Mouse (Mus musculus) liver, postnatal 0 days (tissue): ENCODE measurements around the gene Raph1. TPM values are rescaled to one million over a fixed set of nuclear protein-coding genes. Genes with fewer than 3 reads are reported as not detected.

Experiments used
- ATAC-seq: fragments of 200-750 bp; cut with Nextera tagmentation; 2 replicates; pipeline ENCODE4 v1.8.0; 2017; ENCODE audit warnings: mild to moderate bottlenecking, moderate library complexity
- DNase-seq: peaks from one replicate; pipeline ENCODE4 v3.0.0-alpha.2; 2016
- H3K27ac ChIP-seq: fragments of 300-500 bp; sonication (generic); 2 replicates; pipeline ENCODE4 v1.5.1; 2014; ENCODE audit warnings: antibody characterized with exemption, moderate library complexity, mild to moderate bottlenecking, low read depth
- H3K27me3 ChIP-seq: fragments of 300-500 bp; sonication (generic); 2 replicates; pipeline ENCODE4 v1.6.1; 2014; ENCODE audit warnings: low read length, control low read depth, mixed read lengths; ENCODE audit not compliant: insufficient read depth
- H3K36me3 ChIP-seq: fragments of 300-500 bp; sonication (generic); replicated peaks from 2 replicates; pipeline ENCODE4 v1.6.1; 2014; ENCODE audit warnings: mild to moderate bottlenecking, control low read depth, low read length, moderate library complexity, mixed read lengths; ENCODE audit not compliant: insufficient read depth
- H3K4me1 ChIP-seq: fragments of 300-500 bp; sonication (generic); 2 replicates; pipeline ENCODE4 v1.6.1; 2014; ENCODE audit warnings: antibody characterized with exemption, mild to moderate bottlenecking, control low read depth; ENCODE audit not compliant: insufficient read depth
- H3K4me2 ChIP-seq: fragments of 300-500 bp; sonication (generic); 2 replicates; pipeline ENCODE4 v1.6.1; 2014; ENCODE audit warnings: low read depth, mild to moderate bottlenecking, low read length, moderate library complexity, mixed read lengths
- H3K4me3 ChIP-seq: fragments of 300-500 bp; sonication (generic); 2 replicates; pipeline ENCODE4 v1.5.1; 2014; ENCODE audit warnings: low read depth, low read length
- H3K9ac ChIP-seq: fragments of 300-500 bp; sonication (generic); replicated peaks from 2 replicates; pipeline ENCODE4 v1.6.1; 2014; ENCODE audit warnings: mild to moderate bottlenecking, moderate library complexity
- H3K9me3 ChIP-seq: fragments of 300-500 bp; sonication (generic); 2 replicates; pipeline ENCODE4 v1.6.1; 2016; ENCODE audit warnings: mild to moderate bottlenecking, control low read depth, low read length, mixed read lengths
- CTCF ChIP-seq: sonication (generic); IDR thresholded peaks from 2 replicates; pipeline ENCODE4 v1.5.1; 2016; ENCODE audit warnings: antibody characterized with exemption, low read depth
- EP300 ChIP-seq: IDR thresholded peaks from 2 replicates; pipeline ENCODE4 v1.6.1; 2016; ENCODE audit warnings: antibody characterized with exemption, low read depth, mild to moderate bottlenecking
- WGBS: fragments of 180-500 bp; shearing (Covaris S2); extraction: QIAGEN DNeasy Blood & Tissue Kit; methylation state at CpG from one replicate; pipeline ENCODE4 v1.1.7; 2014; ENCODE audit not compliant: insufficient replicate concordance; 5-methylcytosine and 5-hydroxymethylcytosine counted together
- polyA plus RNA-seq: library from polyadenylated mRNA; unstranded; fragments of >200 nt; fragmentation: Nextera tagmentation; extraction: Ambion mirVana; gene quantifications from 2 replicates; pipeline ENCODE4 v1.2.1, GENCODE M21; 2015

The Raph1 gene
- polyA plus RNA-seq, 1 experiment from 2014 or later, result 16.9 TPM

GRCm38 (mm10) chr1:60588887-60589629, 22.2 kb upstream of the Raph1 start:
- ATAC-seq, result no peak
- WGBS, result 62% methylated on average over 4 of the region's 4 CpGs
- TF ChIP-seq EP300, result no peak
- no peak for TF ChIP-seq CTCF
- H3K4me1 ChIP-seq, result no peaks in the 10 kb centered on the region
- H3K36me3 ChIP-seq, result no peaks in the 10 kb centered on the region
- H3K9ac ChIP-seq, result no peak overlapping the region
- no peak overlapping the region for H3K4me3 ChIP-seq
- H3K9me3 ChIP-seq, result no peaks in the 10 kb centered on the region
- H3K4me2 ChIP-seq, result no peak overlapping the region
- no peaks in the 10 kb centered on the region for H3K27me3 ChIP-seq
- DNase-seq, result no peak
- H3K27ac ChIP-seq, result no peak overlapping the region

- Histone ChIP-seq H3K4me3 (no peak overlapping the region), H3K9me3 (no peaks in the 10 kb centered on the region), H3K9ac (no peak overlapping the region), H3K4me1 (peaks cover 7% of the 10 kb centered on the region), H3K4me2 (no peak overlapping the region), H3K36me3 (no peaks in the 10 kb centered on the region), H3K27me3 (no peaks in the 10 kb centered on the region), H3K27ac (no peak overlapping the region)
- ATAC-seq (no peak), DNase-seq (no peak)
- WGBS, result 86% methylated on average over 8 of the region's 8 CpGs
- no peak for TF ChIP-seq CTCF
- no peak for TF ChIP-seq EP300
Observed at GRCm38 (mm10) chr1:60580990-60581389, 14.1 kb upstream of the Raph1 start.

- ATAC-seq (peak; percentile 31; the same call in 1 of the 2 replicates), DNase-seq (no peak)
- peak overlapping the region; percentile 37; the same call in 1 of the 2 replicates for H3K27ac ChIP-seq
Observed at GRCm38 (mm10) chr1:60579886-60580285, 13.0 kb upstream of the Raph1 start.

GRCm38 (mm10) chr1:60572699-60573098, 5.8 kb upstream of the Raph1 start:
- TF ChIP-seq EP300 (no peak), CTCF (no peak)
- no peaks in the 10 kb centered on the region for H3K9me3 ChIP-seq
- no peaks in the 10 kb centered on the region for H3K27me3 ChIP-seq
- no peak overlapping the region for H3K4me2 ChIP-seq
- no peak overlapping the region for H3K9ac ChIP-seq
- no peak for DNase-seq
- no peak overlapping the region for H3K4me3 ChIP-seq
- no peak overlapping the region for H3K27ac ChIP-seq
- H3K36me3 ChIP-seq, result no peaks in the 10 kb centered on the region
- 48% methylated on average over 3 of the region's 3 CpGs for WGBS
- H3K4me1 ChIP-seq, result peaks cover 4% of the 10 kb centered on the region
- ATAC-seq, result no peak

More at GRCm38 (mm10) chr1:60579886-60580285, 13.0 kb upstream of the Raph1 start:
- no peak for TF ChIP-seq CTCF
- no peak for TF ChIP-seq EP300
- no peaks in the 10 kb centered on the region for H3K36me3 ChIP-seq
- peaks cover 7% of the 10 kb centered on the region for H3K4me1 ChIP-seq
- H3K9me3 ChIP-seq, result no peaks in the 10 kb centered on the region
- H3K9ac ChIP-seq, result no peak overlapping the region
- H3K4me2 ChIP-seq, result no peak overlapping the region
- 25% methylated on average over 1 of the region's 1 CpGs for WGBS
- no peak overlapping the region for H3K4me3 ChIP-seq
- H3K27me3 ChIP-seq, result no peaks in the 10 kb centered on the region

- no peak for TF ChIP-seq CTCF
- no peak for TF ChIP-seq EP300
- H3K9ac ChIP-seq, result no peak overlapping the region
Observed at GRCm38 (mm10) chr1:60569741-60570140, 2.8 kb upstream of the Raph1 start.

GRCm38 (mm10) chr1:60569210-60569609, 2.3 kb upstream of the Raph1 start:
- 28% methylated on average over 5 of the region's 5 CpGs for WGBS
- H3K9me3 ChIP-seq, result no peaks in the 10 kb centered on the region
- TF ChIP-seq CTCF (no peak), EP300 (no peak)
- no peaks in the 10 kb centered on the region for H3K36me3 ChIP-seq
- H3K4me2 ChIP-seq, result no peak overlapping the region
- H3K27ac ChIP-seq, result no peak overlapping the region
- H3K4me3 ChIP-seq, result no peak overlapping the region
- no peak for DNase-seq
- no peak overlapping the region for H3K9ac ChIP-seq
- peaks cover 12% of the 10 kb centered on the region; the same call in 1 of the 2 replicates for H3K27me3 ChIP-seq
- H3K4me1 ChIP-seq, result peaks cover 4% of the 10 kb centered on the region
- no peak for ATAC-seq

More at GRCm38 (mm10) chr1:60569741-60570140, 2.8 kb upstream of the Raph1 start:
- Histone ChIP-seq H3K27ac (no peak overlapping the region), H3K4me1 (peaks cover 4% of the 10 kb centered on the region), H3K36me3 (no peaks in the 10 kb centered on the region), H3K4me3 (no peak overlapping the region), H3K27me3 (peaks cover 12% of the 10 kb centered on the region; the same call in 1 of the 2 replicates), H3K9me3 (no peaks in the 10 kb centered on the region), H3K4me2 (no peak overlapping the region)
- no peak for DNase-seq
- WGBS, result 83% methylated on average over 7 of the region's 7 CpGs
- no peak for ATAC-seq
